Mouse (Mus musculus) CH12.LX (cell line): ENCODE data around the gene Pcolce. TPM values are rescaled to one million over a fixed set of nuclear protein-coding genes. Genes with fewer than 3 reads are reported as not detected.

Experiments used
- DNase-seq: peaks from one replicate; pipeline ENCODE4 v3.0.0-alpha.2; 2013; ENCODE audit errors: extremely low read depth
- H3K27ac ChIP-seq: 2 replicates; pipeline ENCODE4 v1.5.1; 2012; ENCODE audit warnings: low read depth, mild to moderate bottlenecking, control low read depth, moderate library complexity; ENCODE audit not compliant: insufficient read depth
- H3K27me3 ChIP-seq: replicated peaks from 2 replicates; pipeline ENCODE3; 2012; ENCODE audit warnings: inconsistent platforms
- H3K36me3 ChIP-seq, 2 experiments: replicated peaks in 1 of 2; 2 replicates each; pipeline versions ENCODE3 to v1.6.1; 2012; ENCODE audit warnings: inconsistent platforms in 1 of 2, low read length in 1 of 2, mild to moderate bottlenecking in 1 of 2, mixed read lengths in 1 of 2, moderate library complexity in 1 of 2; ENCODE audit not compliant: control insufficient read depth in 1 of 2, insufficient read depth in 1 of 2
- H3K4me1 ChIP-seq, 2 experiments: 2 replicates each; pipeline ENCODE4 v1.6.1; 2012; ENCODE audit warnings: inconsistent platforms in 1 of 2, moderate library complexity in 1 of 2; ENCODE audit not compliant: insufficient read depth in 2 of 2, control insufficient read depth in 1 of 2
- H3K4me2 ChIP-seq: 2 replicates; pipeline ENCODE4 v1.6.1; 2012; ENCODE audit warnings: low read depth, mild to moderate bottlenecking, control low read depth; ENCODE audit not compliant: poor library complexity, insufficient read depth, severe bottlenecking
- H3K4me3 ChIP-seq, 3 experiments: fragments of 150-350 bp in 1 of 3; sonication (generic) in 1 of 3; replicated peaks in 1 of 3; 2 replicates each; pipeline versions ENCODE3 to v1.5.1; 2011 to 2012; ENCODE audit warnings: low read depth in 2 of 3, low read length in 2 of 3, mild to moderate bottlenecking in 2 of 3, moderate library complexity in 2 of 3, control low read depth in 1 of 3, improper control_type of control experiment in 1 of 3, inconsistent platforms in 1 of 3, mixed read lengths in 1 of 3; ENCODE audit not compliant: poor library complexity in 1 of 3
- H3K79me2 ChIP-seq: replicated peaks from 2 replicates; pipeline ENCODE4 v1.6.1; 2012; ENCODE audit warnings: mild to moderate bottlenecking, moderate library complexity; ENCODE audit not compliant: control insufficient read depth, poor library complexity, insufficient read depth, severe bottlenecking; ENCODE audit errors: extremely low read depth
- H3K9ac ChIP-seq: 2 replicates; pipeline ENCODE4 v1.6.1; 2012; ENCODE audit warnings: low read depth, mild to moderate bottlenecking, control low read depth, moderate library complexity; ENCODE audit not compliant: insufficient read depth
- H3K9me3 ChIP-seq: replicated peaks from 2 replicates; pipeline ENCODE3; 2012; ENCODE audit warnings: low read length, inconsistent platforms, mixed read lengths
- CHD2 ChIP-seq: IDR thresholded peaks from 2 replicates; pipeline ENCODE4 v1.6.1; 2011; ENCODE audit warnings: low read length, improper control_type of control experiment
- E2F4 ChIP-seq: IDR thresholded peaks from 2 replicates; pipeline ENCODE4 v1.6.1; 2011; ENCODE audit warnings: low read depth, low read length, improper control_type of control experiment; ENCODE audit not compliant: insufficient replicate concordance
- ELF1 ChIP-seq: IDR thresholded peaks from 2 replicates; pipeline ENCODE4 v1.6.1; 2014; ENCODE audit warnings: low read depth, mild to moderate bottlenecking, inconsistent platforms, low read length, improper control_type of control experiment
- GABPA ChIP-seq: IDR thresholded peaks from 2 replicates; pipeline ENCODE4 v1.6.1; 2012; ENCODE audit warnings: low read depth, low read length, improper control_type of control experiment, inconsistent platforms; ENCODE audit not compliant: insufficient replicate concordance
- HCFC1 ChIP-seq: IDR thresholded peaks from 2 replicates; pipeline ENCODE4 v1.6.1; 2012; ENCODE audit warnings: low read depth, mild to moderate bottlenecking, inconsistent platforms, low read length, improper control_type of control experiment
- IRF4 ChIP-seq: IDR thresholded peaks from 2 replicates; pipeline ENCODE4 v1.6.1; 2014; ENCODE audit warnings: low read depth, mild to moderate bottlenecking, inconsistent platforms, low read length, improper control_type of control experiment
- JUN ChIP-seq: IDR thresholded peaks from 2 replicates; pipeline ENCODE4 v1.6.1; 2011; ENCODE audit warnings: low read depth, mild to moderate bottlenecking, low read length, improper control_type of control experiment, moderate library complexity; ENCODE audit not compliant: insufficient read depth
- KAT2A ChIP-seq: IDR thresholded peaks from 2 replicates; pipeline ENCODE4 v1.6.1; 2012; ENCODE audit warnings: low read length, improper control_type of control experiment, inconsistent platforms; ENCODE audit not compliant: insufficient replicate concordance
- MAFK ChIP-seq: IDR thresholded peaks from 2 replicates; pipeline ENCODE4 v1.6.1; 2011; ENCODE audit warnings: low read length, improper control_type of control experiment; ENCODE audit not compliant: insufficient replicate concordance
- MAZ ChIP-seq: IDR thresholded peaks from 2 replicates; pipeline ENCODE4 v1.6.1; 2012; ENCODE audit warnings: low read depth, mild to moderate bottlenecking, inconsistent platforms, low read length, improper control_type of control experiment, moderate library complexity
- MEF2A ChIP-seq: IDR thresholded peaks from 2 replicates; pipeline ENCODE4 v1.6.1; 2014; ENCODE audit warnings: low read depth, mild to moderate bottlenecking, inconsistent platforms, low read length, improper control_type of control experiment, borderline replicate concordance
- MXI1 ChIP-seq: IDR thresholded peaks from 2 replicates; pipeline ENCODE4 v1.6.1; 2011; ENCODE audit warnings: mild to moderate bottlenecking, low read depth, low read length, improper control_type of control experiment
- MYC ChIP-seq: IDR thresholded peaks from 2 replicates; pipeline ENCODE4 v1.6.1; 2011; ENCODE audit warnings: low read depth, mild to moderate bottlenecking, improper control_type of control experiment, low read length
- NELFE ChIP-seq: IDR thresholded peaks from 2 replicates; pipeline ENCODE4 v1.6.1; 2011; ENCODE audit warnings: low read depth, low read length, improper control_type of control experiment
- NRF1 ChIP-seq: IDR thresholded peaks from 2 replicates; pipeline ENCODE4 v1.6.1; 2014; ENCODE audit warnings: low read depth, mild to moderate bottlenecking, inconsistent platforms, low read length, improper control_type of control experiment, moderate library complexity
- PAX5 ChIP-seq: IDR thresholded peaks from 2 replicates; pipeline ENCODE4 v1.6.1; 2012; ENCODE audit warnings: low read length, inconsistent platforms, mixed read lengths
- POLR2A ChIP-seq: IDR thresholded peaks from 2 replicates; pipeline ENCODE4 v1.6.1; 2011; ENCODE audit warnings: low read depth, mild to moderate bottlenecking, improper control_type of control experiment, low read length
- POLR2AphosphoS2 ChIP-seq: IDR thresholded peaks from 2 replicates; pipeline ENCODE4 v1.6.1; 2011; ENCODE audit warnings: low read depth, low read length, improper control_type of control experiment
- RCOR1 ChIP-seq: conservative IDR thresholded peaks from 2 replicates; pipeline ENCODE4 v1.6.1; 2012; ENCODE audit warnings: low read depth, mild to moderate bottlenecking, inconsistent platforms, low read length, improper control_type of control experiment
- SIN3A ChIP-seq: IDR thresholded peaks from 2 replicates; pipeline ENCODE4 v1.6.1; 2012; ENCODE audit warnings: low read length, improper control_type of control experiment, inconsistent platforms
- SMC3 ChIP-seq: IDR thresholded peaks from 2 replicates; pipeline ENCODE4 v1.6.1; 2011; ENCODE audit warnings: low read depth, low read length, improper control_type of control experiment
- TBP ChIP-seq: conservative IDR thresholded peaks from 2 replicates; pipeline ENCODE4 v1.6.1; 2011; ENCODE audit warnings: low read depth, low read length, improper control_type of control experiment
- TCF12 ChIP-seq: IDR thresholded peaks from 2 replicates; pipeline ENCODE4 v1.6.1; 2014; ENCODE audit warnings: low read depth, mild to moderate bottlenecking, inconsistent platforms, low read length, improper control_type of control experiment
- USF2 ChIP-seq: conservative IDR thresholded peaks from 2 replicates; pipeline ENCODE4 v1.6.1; 2011; ENCODE audit warnings: low read depth, low read length, improper control_type of control experiment
- ZC3H11A ChIP-seq: IDR thresholded peaks from 2 replicates; pipeline ENCODE4 v1.6.1; 2012; ENCODE audit warnings: low read depth, mild to moderate bottlenecking, inconsistent platforms, low read length, improper control_type of control experiment
- ZKSCAN1 ChIP-seq: IDR thresholded peaks from 2 replicates; pipeline ENCODE4 v1.6.1; 2012; ENCODE audit warnings: low read depth, inconsistent platforms, low read length, improper control_type of control experiment, borderline replicate concordance
- ZMIZ1 ChIP-seq: IDR thresholded peaks from 2 replicates; pipeline ENCODE4 v1.6.1; 2012; ENCODE audit warnings: low read depth, mild to moderate bottlenecking, inconsistent platforms, low read length, improper control_type of control experiment
- ZNF384 ChIP-seq: IDR thresholded peaks from 2 replicates; pipeline ENCODE4 v1.6.1; 2012; ENCODE audit warnings: low read depth, low read length, improper control_type of control experiment, inconsistent platforms
- dilution Hi-C: fragments of 300-500 bp; cut with MboI; formaldehyde crosslinking; loops from 2 replicates; pipeline ENCODE4 v1.14.3; 2020; ENCODE audit warnings: low sequenced_read_pairs; ENCODE audit not compliant: extremely low pct_unique_long_range_greater_than_20kb, extremely low pct_ligation_motif_present
- in situ Hi-C: fragments of 300-500 bp; cut with MboI; formaldehyde crosslinking; loops from 3 replicates; pipeline ENCODE4 v1.14.3; 2019; ENCODE audit warnings: low sequenced_read_pairs, low pct_ligation_motif_present, low pct_unique_long_range_greater_than_20kb, mixed read lengths
- polyA plus RNA-seq: library from polyadenylated mRNA; unstranded; fragments of >175 nt; gene quantifications from 2 replicates; pipeline ENCODE4 v1.2.1, GENCODE M21; 2012; ENCODE audit warnings: low read depth; ENCODE audit not compliant: insufficient read length
- total RNA-seq, 2 experiments: library from RNA; depleted of rRNA; stranded (reverse); fragments of 300-350 nt in 1 of 2; fragments of >200 nt in 1 of 2; gene quantifications; 2 replicates each; pipeline ENCODE4 v1.2.3; 2012 to 2014

Gene Pcolce
- total and polyA plus RNA-seq, 3 experiments, result 0.30 to 0.97 TPM; not detected in 1

GRCm38 (mm10) chr5:137600619-137601364, 12.8 kb downstream of the Pcolce start, which contains the start of gene Mospd3:
Gene Mospd3 (minus strand): TSS chr5:137601058.
- Histone ChIP-seq H3K79me2 (peaks cover 6% of the 10 kb centered on the region; the same call in 1 of the 2 replicates), H3K9ac (peak within 1 kb of the TSS; percentile 94), H3K4me2 (peak within 1 kb of the TSS; percentile 86), H3K4me1 (peaks cover 13 to 41% of the 10 kb centered on the region in 2 experiments), H3K9me3 (no peaks in the 10 kb centered on the region), H3K27me3 (no peaks in the 10 kb centered on the region), H3K36me3 (peaks cover 12 to 31% of the 10 kb centered on the region in 2 experiments), H3K27ac (peak within 1 kb of the TSS; percentile 77), H3K4me3 (peak within 1 kb of the TSS; percentile 60 to 92 (median 74))
- dilution Hi-C loops (no loop called here), in situ Hi-C loops (no loop called here)
- peak; percentile 99 for DNase-seq
- TF ChIP-seq NRF1 (peak; percentile 60), TBP (peak; percentile 82), RCOR1 (peak; percentile 76), MAFK (peak; percentile 39; the same call in 1 of the 2 replicates), E2F4 (peak; percentile 84; the same call in 1 of the 2 replicates), NELFE (peak; percentile 91), MAZ (0 out of 2 replicates have a peak, but pooled peaks have one; percentile 52), SIN3A (peak; percentile 93; the same call in 1 of the 2 replicates), PAX5 (no peak), KAT2A (peak; percentile 89), JUN (no peak), TCF12 (peak; percentile 73; the same call in 1 of the 2 replicates), USF2 (no peak), MXI1 (peak; percentile 54), ZKSCAN1 (no peak), POLR2A (peak; percentile 83), GABPA (peak; percentile 11; the same call in 1 of the 2 replicates), IRF4 (peak; percentile 40; the same call in 1 of the 2 replicates), HCFC1 (peak; percentile 90), ELF1 (peak; percentile 95), MEF2A (peak; percentile 12; the same call in 1 of the 2 replicates), CHD2 (peak; percentile 96), ZNF384 (peak; percentile 46; the same call in 1 of the 2 replicates), SMC3 (no peak), POLR2AphosphoS2 (peak; percentile 93), ZC3H11A (no peak), ZMIZ1 (peak; percentile 89), MYC (no peak; the same call in 1 of the 2 replicates)
